Mouse (Mus musculus) embryonic facial prominence, embryonic 12.5 days (tissue): Measurements from ENCODE around the gene 1700010B08Rik. TPM values are rescaled to one million over a fixed set of nuclear protein-coding genes. Genes with fewer than 3 reads are reported as not detected.
"Not testable (repeated sequence)": the region's sequence is repeated elsewhere in the genome, so short reads cannot be mapped to it uniquely, and the experiment has no call there.

Experiments used
- ATAC-seq: fragments of 200-750 bp; cut with Nextera tagmentation; 2 replicates; pipeline ENCODE4 v1.8.0; 2017; ENCODE audit not compliant: insufficient number of reproducible peaks, insufficient read depth, low FRiP score, low TSS enrichment
- H3K27ac ChIP-seq: fragments of 300-500 bp; sonication (generic); 2 replicates; pipeline ENCODE4 v1.5.1; 2016; ENCODE audit warnings: mild to moderate bottlenecking
- H3K27me3 ChIP-seq: fragments of 300-500 bp; sonication (generic); 2 replicates; pipeline ENCODE4 v1.6.1; 2016; ENCODE audit warnings: mild to moderate bottlenecking, moderate library complexity
- H3K36me3 ChIP-seq: fragments of 300-500 bp; sonication (generic); 2 replicates; pipeline ENCODE4 v1.6.1; 2016; ENCODE audit warnings: mild to moderate bottlenecking
- H3K4me1 ChIP-seq: fragments of 300-500 bp; sonication (generic); 2 replicates; pipeline ENCODE4 v1.6.1; 2016
- H3K4me2 ChIP-seq: fragments of 300-500 bp; sonication (generic); replicated peaks from 2 replicates; pipeline ENCODE4 v1.6.1; 2016; ENCODE audit warnings: mild to moderate bottlenecking, moderate library complexity
- H3K4me3 ChIP-seq: fragments of 300-500 bp; sonication (generic); 2 replicates; pipeline ENCODE4 v1.5.1; 2016; ENCODE audit warnings: mild to moderate bottlenecking
- H3K9ac ChIP-seq: fragments of 300-500 bp; sonication (generic); 2 replicates; pipeline ENCODE4 v1.6.1; 2016; ENCODE audit warnings: mild to moderate bottlenecking, moderate library complexity
- H3K9me3 ChIP-seq: fragments of 300-500 bp; sonication (generic); 2 replicates; pipeline ENCODE4 v1.6.1; 2016; ENCODE audit warnings: mild to moderate bottlenecking, moderate library complexity
- WGBS: fragments of 180-500 bp; shearing (Covaris S2); methylation state at CpG from one replicate; pipeline ENCODE4 v1.1.7; 2016; 5-methylcytosine and 5-hydroxymethylcytosine counted together
- polyA plus RNA-seq: library from polyadenylated mRNA; unstranded; fragments of >200 nt; fragmentation: Nextera tagmentation; extraction: Ambion mirVana; gene quantifications from 2 replicates; pipeline ENCODE4 v1.2.1, GENCODE M21; 2016

1700010B08Rik gene
- polyA plus RNA-seq, 1 experiment from 2014 or later = not detected

DNA sequence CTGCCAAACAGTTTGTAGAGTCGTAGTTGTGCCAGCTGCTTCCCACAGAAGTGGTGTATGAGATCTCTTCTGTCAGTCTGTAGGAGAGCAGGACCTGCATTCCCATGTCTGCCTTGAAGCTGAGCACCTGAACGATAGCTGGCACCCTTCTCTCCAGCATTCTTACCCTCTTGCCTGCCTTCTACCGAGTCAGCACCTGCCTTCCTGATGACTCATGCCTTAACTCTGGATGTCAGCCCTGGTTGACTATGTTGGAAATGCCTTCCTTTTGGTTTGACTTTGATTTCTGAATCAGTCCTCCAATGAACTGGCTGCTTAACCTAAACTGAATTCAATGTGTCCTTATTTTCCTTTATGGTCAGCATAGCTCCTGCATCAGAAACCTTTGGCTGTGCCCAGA is 20.4 kb upstream of the 1700010B08Rik start:
- ATAC-seq = no peak
- Histone ChIP-seq H3K4me1 (no peaks in the 10 kb centered on the region), H3K4me2 (no peak overlapping the region), H3K9me3 (no peaks in the 10 kb centered on the region), H3K27me3 (no peaks in the 10 kb centered on the region), H3K27ac (no peak overlapping the region), H3K4me3 (no peak overlapping the region), H3K36me3 (peaks cover 80% of the 10 kb centered on the region), H3K9ac (no peak overlapping the region)
- 89% methylated on average over 3 of the region's 3 CpGs for WGBS

DNA sequence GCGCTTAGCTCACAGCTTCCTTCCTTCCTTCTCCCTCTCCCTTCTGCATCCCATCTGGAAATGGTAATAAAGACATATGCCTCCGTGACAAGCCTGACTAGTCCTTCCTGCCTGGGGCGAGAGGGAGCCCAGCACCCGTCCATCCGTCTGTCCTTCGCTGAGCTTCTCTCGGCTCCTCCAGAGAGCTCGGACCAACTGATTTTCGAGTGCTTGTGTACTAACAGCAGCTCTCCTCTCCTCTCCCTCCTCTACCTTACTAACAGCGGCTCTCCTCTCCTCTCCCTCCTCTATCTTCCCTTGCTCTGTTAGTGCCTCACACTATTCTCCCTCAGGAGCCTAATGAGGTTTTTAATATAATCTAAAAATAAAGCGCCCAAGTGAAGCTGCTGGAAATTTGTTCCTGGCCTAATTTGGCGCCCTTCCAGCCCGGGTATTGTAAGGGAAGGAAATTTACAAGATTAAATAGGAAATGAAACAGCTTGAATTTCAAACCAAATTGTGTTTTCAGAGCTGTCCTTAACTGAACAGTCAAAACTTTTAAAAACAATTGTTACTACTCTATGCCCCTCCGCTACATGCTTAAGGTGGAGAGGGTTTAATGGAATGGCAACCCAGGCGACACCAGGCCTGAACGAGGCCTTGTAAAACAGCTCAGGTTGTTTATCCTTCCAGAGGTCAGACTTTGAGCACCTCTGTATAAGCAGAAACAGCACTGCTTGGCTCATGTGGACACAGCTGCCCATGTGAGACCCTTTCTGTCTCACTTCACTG is 16.9 kb upstream of the 1700010B08Rik start:
- no peaks in the 10 kb centered on the region for H3K27me3 ChIP-seq
- H3K4me2 ChIP-seq = no peak overlapping the region
- ATAC-seq = no peak
- H3K9ac ChIP-seq = no peak overlapping the region
- H3K4me3 ChIP-seq = no peak overlapping the region
- no peaks in the 10 kb centered on the region for H3K9me3 ChIP-seq
- peaks cover 71% of the 10 kb centered on the region for H3K36me3 ChIP-seq
- H3K4me1 ChIP-seq = no peaks in the 10 kb centered on the region
- H3K27ac ChIP-seq = no peak overlapping the region
- 66% methylated on average over 16 of the region's 16 CpGs for WGBS

DNA sequence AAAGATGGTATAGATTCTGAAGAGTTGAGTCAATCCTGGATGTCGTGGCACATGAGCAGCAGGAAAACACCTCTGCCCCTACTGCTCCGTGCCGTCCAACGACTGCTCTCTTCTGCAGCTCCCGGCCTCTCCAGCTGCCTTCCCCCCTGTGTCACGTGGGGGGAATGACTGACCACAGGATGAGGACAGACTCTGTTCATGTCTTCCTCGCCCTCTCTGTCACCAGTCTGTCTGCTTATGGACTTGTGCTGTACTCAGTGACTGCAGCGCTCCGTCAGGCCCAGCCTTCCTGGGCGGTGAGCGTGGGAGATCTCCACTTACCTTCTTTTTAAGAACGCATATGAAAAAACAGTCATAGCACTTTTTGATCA is 16.4 kb upstream of the 1700010B08Rik start:
- H3K36me3 ChIP-seq = peaks cover 69% of the 10 kb centered on the region

DNA sequence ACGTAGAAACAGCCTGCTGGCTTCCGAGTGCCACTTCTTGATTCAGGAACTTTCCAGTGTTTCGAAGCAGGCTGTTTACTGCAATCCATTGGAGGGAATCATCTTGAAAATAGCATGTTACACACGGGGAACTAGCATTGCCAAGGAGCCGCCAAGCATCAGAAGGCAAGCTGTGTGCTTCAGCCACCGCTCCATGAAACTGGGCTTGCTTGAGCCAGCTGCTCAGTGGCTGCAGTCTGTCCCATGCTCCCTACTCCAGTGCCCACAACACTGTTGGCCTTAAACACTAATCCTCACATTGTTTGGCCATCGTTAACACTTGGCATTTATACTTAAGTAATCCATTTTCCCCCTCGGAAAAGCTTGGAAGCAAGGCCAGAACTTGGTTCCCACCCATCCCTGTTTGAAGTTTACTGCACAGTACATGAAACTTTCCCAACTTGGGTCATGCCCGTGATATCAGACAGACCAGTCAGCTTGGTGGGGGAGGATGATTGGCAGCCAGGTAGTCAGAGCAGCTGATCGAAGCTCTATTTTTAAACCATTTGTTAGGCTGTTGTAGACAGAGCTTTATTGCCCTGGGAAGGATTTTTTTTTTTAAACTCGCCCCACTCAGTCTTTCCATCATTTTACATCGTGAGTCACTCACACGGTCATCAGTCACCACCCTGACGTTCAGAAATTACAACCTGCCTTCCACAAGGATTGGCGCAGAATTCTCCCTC is 13.2 kb upstream of the 1700010B08Rik start:
- Histone ChIP-seq H3K4me2 (no peak overlapping the region), H3K4me1 (0 out of 2 replicates have a peak, but pooled peaks cover 4% of the 10 kb centered on the region), H3K4me3 (no peak overlapping the region), H3K36me3 (peaks cover 42% of the 10 kb centered on the region), H3K27ac (no peak overlapping the region), H3K9me3 (no peaks in the 10 kb centered on the region), H3K9ac (no peak overlapping the region), H3K27me3 (no peaks in the 10 kb centered on the region)
- no peak for ATAC-seq
- WGBS = 90% methylated on average over 15 of the region's 15 CpGs

More for the DNA sequence above, 16.4 kb upstream of the 1700010B08Rik start:
- Histone ChIP-seq H3K9ac (no peak overlapping the region), H3K4me3 (no peak overlapping the region), H3K4me1 (no peaks in the 10 kb centered on the region), H3K9me3 (no peaks in the 10 kb centered on the region), H3K27ac (no peak overlapping the region), H3K4me2 (no peak overlapping the region), H3K27me3 (no peaks in the 10 kb centered on the region)
- 87% methylated on average over 12 of the region's 12 CpGs for WGBS
- no peak for ATAC-seq

GRCm38 (mm10) chr2:173707626-173708025 is 11.6 kb upstream of the 1700010B08Rik start:
- H3K27me3 ChIP-seq, ATAC-seq, H3K4me1 ChIP-seq, H3K9me3 ChIP-seq, H3K4me2 ChIP-seq, H3K4me3 ChIP-seq, H3K9ac ChIP-seq, H3K27ac ChIP-seq: not testable (repeated sequence)
- peaks cover 28% of the 10 kb centered on the region for H3K36me3 ChIP-seq

- 0 out of 2 replicates have a peak, but pooled peaks cover 4% of the 10 kb centered on the region for H3K4me1 ChIP-seq
- H3K27ac ChIP-seq = no peak overlapping the region
- no peak overlapping the region for H3K4me2 ChIP-seq
- ATAC-seq = no peak
- H3K4me3 ChIP-seq = no peak overlapping the region
- H3K9me3 ChIP-seq = no peaks in the 10 kb centered on the region
- H3K9ac ChIP-seq = no peak overlapping the region
- no peaks in the 10 kb centered on the region for H3K27me3 ChIP-seq
- peaks cover 11% of the 10 kb centered on the region for H3K36me3 ChIP-seq
- 78% methylated on average over 6 of the region's 6 CpGs for WGBS
Observed at GRCm38 (mm10) chr2:173710193-173710592, 9.0 kb upstream of the 1700010B08Rik start.

GRCm38 (mm10) chr2:173712656-173713055 is 6.6 kb upstream of the 1700010B08Rik start:
- WGBS = 66% methylated on average over 10 of the region's 10 CpGs
- Histone ChIP-seq H3K4me2 (no peak overlapping the region), H3K27me3 (no peaks in the 10 kb centered on the region), H3K36me3 (peaks cover 1% of the 10 kb centered on the region), H3K9me3 (no peaks in the 10 kb centered on the region), H3K4me1 (0 out of 2 replicates have a peak, but pooled peaks cover 4% of the 10 kb centered on the region), H3K9ac (no peak overlapping the region), H3K4me3 (no peak overlapping the region), H3K27ac (no peak overlapping the region)
- ATAC-seq = no peak

GRCm38 (mm10) chr2:173713241-173713640 is 6.0 kb upstream of the 1700010B08Rik start:
- no peak overlapping the region for H3K4me3 ChIP-seq
- no peak overlapping the region for H3K4me2 ChIP-seq
- no peak overlapping the region for H3K27ac ChIP-seq
- H3K4me1 ChIP-seq = 0 out of 2 replicates have a peak, but pooled peaks cover 4% of the 10 kb centered on the region
- H3K9ac ChIP-seq = no peak overlapping the region
- 85% methylated on average over 4 of the region's 4 CpGs for WGBS
- H3K27me3 ChIP-seq = no peaks in the 10 kb centered on the region
- H3K36me3 ChIP-seq = no peaks in the 10 kb centered on the region
- no peaks in the 10 kb centered on the region for H3K9me3 ChIP-seq
- ATAC-seq = no peak

DNA sequence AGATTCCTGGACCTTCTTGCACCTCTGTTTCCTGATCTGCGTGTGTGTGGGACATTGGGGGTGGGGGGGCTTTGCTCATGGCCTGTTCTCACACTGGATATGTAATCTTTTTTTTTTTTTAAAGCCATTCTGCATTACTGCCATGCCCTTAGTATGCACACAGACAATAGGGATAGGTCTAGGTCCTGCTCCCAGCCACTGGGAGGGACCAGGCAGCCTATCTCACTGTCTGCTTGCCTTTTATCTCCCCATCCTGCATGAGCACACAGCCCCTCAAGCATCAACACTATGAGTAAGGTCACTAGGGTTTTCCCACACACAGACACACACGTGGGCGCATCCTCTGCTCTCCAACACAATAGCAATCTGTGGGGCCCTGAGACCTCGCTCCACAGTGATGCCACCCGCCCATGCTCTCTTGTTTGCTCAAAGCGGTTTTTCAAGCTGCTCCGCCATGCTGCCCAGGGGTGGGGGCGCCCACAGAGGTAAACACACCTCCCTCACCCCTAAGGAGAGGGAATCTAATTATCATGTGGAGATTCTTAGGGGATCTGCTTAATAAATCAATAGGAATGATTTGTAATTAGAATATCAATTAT is 4.5 kb upstream of the 1700010B08Rik start:
- H3K4me1 ChIP-seq = 0 out of 2 replicates have a peak, but pooled peaks cover 4% of the 10 kb centered on the region
- H3K9me3 ChIP-seq = no peaks in the 10 kb centered on the region
- 63% methylated on average over 8 of the region's 8 CpGs for WGBS
- no peaks in the 10 kb centered on the region for H3K36me3 ChIP-seq
- no peak overlapping the region for H3K27ac ChIP-seq
- H3K27me3 ChIP-seq = no peaks in the 10 kb centered on the region
- H3K4me2 ChIP-seq = no peak overlapping the region
- H3K9ac ChIP-seq = no peak overlapping the region
- H3K4me3 ChIP-seq = no peak overlapping the region
- no peak for ATAC-seq

DNA sequence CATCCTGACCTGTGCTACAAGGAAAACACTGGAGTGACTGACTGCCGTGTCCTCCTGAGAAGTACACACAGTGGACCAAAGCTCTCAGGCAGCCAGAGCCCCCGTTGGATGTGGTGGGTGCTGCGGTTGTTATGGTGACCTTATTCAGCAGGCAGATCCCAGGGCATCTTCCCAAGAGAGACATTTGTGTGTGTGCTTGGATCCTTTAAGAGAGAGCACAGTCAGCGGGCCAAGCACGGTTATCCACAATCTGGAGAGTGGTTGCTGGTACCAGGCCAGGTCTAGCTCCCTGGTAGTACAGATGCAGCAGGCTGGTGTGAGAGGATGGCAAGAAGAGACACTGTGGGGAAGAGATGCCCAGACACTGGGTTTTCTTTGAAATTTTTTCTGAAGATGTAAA is 2.2 kb upstream of the 1700010B08Rik start:
- WGBS = 85% methylated on average over 5 of the region's 5 CpGs
- Histone ChIP-seq H3K27me3 (no peaks in the 10 kb centered on the region), H3K27ac (no peak overlapping the region), H3K9me3 (no peaks in the 10 kb centered on the region), H3K4me2 (no peak overlapping the region), H3K9ac (no peak overlapping the region), H3K4me1 (no peaks in the 10 kb centered on the region), H3K36me3 (no peaks in the 10 kb centered on the region), H3K4me3 (no peak overlapping the region)
- no peak for ATAC-seq

GRCm38 (mm10) chr2:173722251-173722857 is 3.1 kb downstream of the 1700010B08Rik start:
- Histone ChIP-seq H3K9ac (no peak overlapping the region), H3K27me3 (no peaks in the 10 kb centered on the region), H3K36me3 (no peaks in the 10 kb centered on the region), H3K9me3 (no peaks in the 10 kb centered on the region), H3K4me1 (peaks cover 5% of the 10 kb centered on the region), H3K27ac (no peak overlapping the region), H3K4me3 (no peak overlapping the region), H3K4me2 (no peak overlapping the region)
- ATAC-seq = no peak
- WGBS = 75% methylated on average over 11 of the region's 11 CpGs
